Mouse (Mus musculus) bone marrow, adult 2 months (tissue): ENCODE measurements around the gene Exosc3.

Source experiments
- CTCF ChIP-seq: fragments of 200-500 bp; IDR thresholded peaks from 2 replicates; pipeline ENCODE4 v1.5.1; 2011; ENCODE audit warnings: low read length, control low read depth; ENCODE audit not compliant: control insufficient read depth, insufficient read depth
- POLR2A ChIP-seq: fragments of 200-500 bp; IDR thresholded peaks from 2 replicates; pipeline ENCODE4 v1.6.1; 2011; ENCODE audit warnings: low read depth, mild to moderate bottlenecking, control low read depth, low read length, borderline replicate concordance; ENCODE audit not compliant: control insufficient read depth

DNA sequence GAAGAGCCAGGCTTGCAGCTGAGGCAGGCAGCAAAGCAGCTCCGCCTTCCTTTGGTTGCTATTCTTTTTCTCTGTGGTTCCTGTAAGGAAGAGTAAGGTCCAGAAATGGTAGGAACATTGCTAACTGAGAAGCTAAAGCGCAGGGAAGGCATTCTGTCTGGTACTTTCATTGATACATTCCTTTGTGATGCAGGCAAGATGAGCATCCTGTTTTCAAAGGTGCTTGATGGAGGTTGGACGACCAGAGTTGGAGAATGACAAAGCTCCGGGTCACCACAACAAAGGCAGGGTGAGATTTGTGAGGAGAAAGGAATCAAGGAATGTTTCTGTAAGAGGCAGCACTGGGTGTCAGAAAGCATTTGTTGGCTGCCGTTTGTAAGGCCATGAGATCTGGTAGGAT is 54.6 kb downstream of the Exosc3 start:
- no peak for TF ChIP-seq CTCF
- TF ChIP-seq POLR2A: no peak
